Mouse (Mus musculus): ENCODE measurements at regions not wholly inside any gene's neighbourhood (a gene's known extent, or its start where the extent isn't known, plus 50 kb on each side); places are given as distances from the start of the nearest gene placed in this dataset.

DNA sequence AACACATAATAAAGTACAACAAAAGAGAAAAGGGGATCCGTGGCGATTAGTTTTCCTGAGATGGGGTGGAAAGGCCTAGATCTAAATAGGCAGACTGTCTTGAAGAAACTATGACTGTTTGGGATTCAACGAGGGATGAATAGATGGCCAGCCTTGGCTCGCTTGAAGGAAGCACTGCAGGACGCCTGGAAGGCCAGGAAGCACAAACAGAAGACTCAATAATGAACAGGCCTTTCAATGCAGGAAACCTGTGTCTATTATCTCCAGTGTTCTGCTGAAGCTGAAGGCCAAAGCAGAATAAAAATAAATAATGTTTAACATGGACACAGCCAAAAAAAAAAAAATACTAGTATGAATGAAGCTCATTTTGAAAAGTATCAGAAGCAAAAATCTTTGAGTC, 642.3 kb downstream of the Stpg2 start:
- no peak for TF ChIP-seq CTCF (IDR thresholded peaks at IDR 0.05)
- H3K27ac ChIP-seq, result no peak overlapping the region
- DNase-seq, result no peak
- intact Hi-C loops (cut with DNase I), result no loop called here
- H3K4me3 ChIP-seq, result no peak overlapping the region

DNA sequence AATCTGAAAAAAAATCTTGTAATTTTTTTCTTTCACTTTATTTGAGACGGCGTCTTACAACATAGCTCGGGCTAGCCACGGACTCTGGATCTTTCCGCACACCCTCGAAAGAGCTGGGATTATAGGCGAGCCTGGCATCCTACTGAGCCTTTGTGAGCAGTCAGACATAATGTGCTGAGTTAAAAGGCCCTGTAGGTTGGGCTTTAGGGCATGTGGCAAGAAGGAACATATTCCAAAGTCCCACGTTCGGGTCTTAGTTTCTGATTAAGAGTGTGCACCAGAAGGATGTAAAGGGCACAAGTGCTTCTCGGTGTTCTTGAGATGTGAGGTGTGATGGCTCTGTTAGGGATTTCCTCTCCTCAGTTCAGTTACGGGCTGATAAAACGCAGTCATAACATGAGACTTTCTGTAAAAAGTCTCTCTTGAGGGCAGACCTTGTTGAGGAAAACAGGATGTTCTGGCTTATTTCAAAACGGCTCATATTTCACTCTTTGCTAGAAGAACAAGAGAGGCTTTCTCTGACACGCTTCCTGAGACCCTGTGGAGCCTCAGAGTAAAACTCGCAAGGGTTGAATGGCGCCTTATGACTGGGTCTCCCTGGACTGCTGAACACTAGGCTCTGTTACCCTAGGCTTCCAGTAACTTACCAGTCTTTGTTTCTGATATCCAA, 654.6 kb downstream of the Stpg2 start:
- intact Hi-C loops (cut with DNase I), result no loop called here
- no peak for DNase-seq
- no peak for TF ChIP-seq CTCF (IDR thresholded peaks at IDR 0.05)
- Histone ChIP-seq H3K4me3 (peak overlapping the region; percentile 43), H3K27ac (no peak overlapping the region)

DNA sequence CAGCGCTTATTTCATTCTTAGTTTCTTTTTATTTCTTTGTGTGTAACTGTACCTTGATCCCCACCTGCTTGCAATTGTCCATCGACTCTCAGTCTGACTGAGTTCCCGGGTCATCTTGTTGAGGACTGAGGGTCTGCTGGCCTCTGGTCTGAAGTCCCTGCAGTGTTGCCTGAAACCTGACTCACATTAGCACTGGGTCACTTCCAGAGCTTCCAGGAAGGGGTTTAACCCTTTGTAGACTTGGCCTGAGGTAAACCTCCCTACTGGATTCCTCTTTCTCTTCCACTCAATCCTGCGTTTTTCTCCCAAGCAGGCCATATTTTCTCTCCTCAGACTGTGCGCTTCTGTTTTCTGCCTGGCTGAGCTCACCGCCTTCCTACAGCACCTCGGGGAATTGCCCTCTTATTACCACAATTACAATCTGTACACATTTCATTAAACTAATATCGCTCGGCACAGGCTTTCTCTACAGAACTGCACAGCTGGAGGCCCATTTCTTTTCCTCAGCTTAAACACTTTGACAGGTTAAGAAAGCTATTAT, 655.4 kb downstream of the Stpg2 start:
- TF ChIP-seq CTCF (IDR thresholded peaks at IDR 0.05), result no peak
- H3K4me3 ChIP-seq, result peak overlapping the region; percentile 43
- DNase-seq, result no peak
- intact Hi-C loops (cut with DNase I), result no loop called here
- H3K27ac ChIP-seq, result no peak overlapping the region

DNA sequence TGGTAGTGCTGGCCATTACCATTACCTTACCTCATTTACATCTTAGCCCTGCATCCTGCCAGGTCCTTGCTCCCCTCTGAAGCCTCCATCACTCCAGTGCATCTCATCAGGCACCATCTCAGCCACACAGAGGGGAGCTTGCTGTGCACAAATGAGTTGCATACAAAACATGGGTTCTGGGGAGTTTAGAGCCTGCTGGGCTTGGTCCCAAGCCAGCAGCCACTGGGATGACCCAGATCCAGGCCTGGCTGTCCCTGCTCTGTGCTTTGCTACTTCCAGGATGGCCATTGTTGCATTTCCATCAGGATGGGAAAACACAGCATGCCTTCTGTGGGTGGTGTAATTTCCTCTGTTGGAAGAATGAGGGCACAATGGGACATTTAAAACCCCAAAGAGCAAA, 660.8 kb downstream of the Stpg2 start:
- intact Hi-C loops (cut with DNase I), result no loop called here
- no peak for DNase-seq
- Histone ChIP-seq H3K4me3 (no peak overlapping the region), H3K27ac (no peak overlapping the region)
- TF ChIP-seq CTCF (IDR thresholded peaks at IDR 0.05), result no peak

DNA sequence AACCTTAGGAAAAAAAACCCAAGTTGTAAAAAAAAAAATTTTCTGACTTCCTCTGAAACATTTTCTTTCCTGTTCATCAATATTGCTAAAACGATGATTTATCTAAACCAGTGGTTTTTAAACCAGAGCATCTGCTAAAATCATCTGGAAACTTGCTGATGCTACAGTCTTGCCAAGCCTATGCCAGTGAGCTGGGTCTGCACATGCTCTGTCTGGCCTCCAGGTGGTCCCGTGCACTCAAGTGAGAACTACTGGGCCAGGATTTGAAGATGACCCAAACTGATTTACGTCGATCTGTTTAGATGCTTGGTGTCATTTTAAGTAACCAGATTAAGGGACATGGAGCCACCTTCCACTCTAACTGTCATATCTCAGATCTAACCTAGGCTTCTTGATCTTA, 661.5 kb downstream of the Stpg2 start:
- intact Hi-C loops (cut with DNase I), result no loop called here
- DNase-seq, result no peak
- no peak overlapping the region for H3K4me3 ChIP-seq
- TF ChIP-seq CTCF (IDR thresholded peaks at IDR 0.05), result no peak
- H3K27ac ChIP-seq, result no peak overlapping the region

DNA sequence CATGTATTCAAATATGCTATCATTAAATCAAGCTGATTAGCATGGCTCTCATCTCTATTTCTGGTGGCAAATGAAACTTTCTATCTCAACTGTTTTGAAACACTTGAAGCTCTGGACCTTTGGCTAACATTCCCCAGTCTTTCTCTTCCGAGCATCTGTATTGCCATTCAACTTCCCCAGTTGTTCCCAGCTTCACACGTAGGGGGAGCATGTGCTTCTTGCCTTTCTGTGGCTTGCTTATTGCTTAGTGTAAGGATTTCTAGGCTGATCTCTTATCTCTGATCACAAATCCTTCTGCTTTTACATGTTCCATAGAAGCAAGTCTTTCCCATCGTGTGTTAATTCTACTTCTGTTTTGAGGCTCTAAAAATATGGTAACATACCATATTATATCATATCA, 662.0 kb downstream of the Stpg2 start:
- no peak for TF ChIP-seq CTCF (IDR thresholded peaks at IDR 0.05)

DNA sequence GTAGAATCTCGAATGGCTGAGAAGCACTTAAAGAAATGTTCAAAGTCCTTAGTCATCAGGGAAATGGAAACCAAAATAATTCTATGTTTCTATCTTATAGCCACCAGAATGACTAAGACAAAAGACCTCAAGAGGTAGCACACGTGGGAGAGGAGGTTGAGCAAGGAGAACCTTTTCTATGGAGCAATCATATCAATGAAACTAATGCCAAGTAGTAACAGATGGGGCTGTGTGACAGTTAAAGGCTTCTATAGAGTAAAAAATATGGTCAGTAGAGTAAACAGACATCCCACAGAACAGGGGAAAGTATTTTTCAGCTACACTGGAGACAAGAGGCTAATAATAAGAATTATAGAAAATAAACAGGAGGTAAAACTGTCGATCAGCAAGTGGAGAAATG, 664.3 kb downstream of the Stpg2 start:
- Histone ChIP-seq H3K4me3 (no peak overlapping the region), H3K27ac (no peak overlapping the region)
- intact Hi-C loops (cut with DNase I), result no loop called here
- TF ChIP-seq CTCF (IDR thresholded peaks at IDR 0.05), result no peak
- DNase-seq, result no peak

More for the DNA sequence above, 662.0 kb downstream of the Stpg2 start:
- intact Hi-C loops (cut with DNase I), result no loop called here
- no peak for DNase-seq
- Histone ChIP-seq H3K4me3 (no peak overlapping the region), H3K27ac (no peak overlapping the region)

DNA sequence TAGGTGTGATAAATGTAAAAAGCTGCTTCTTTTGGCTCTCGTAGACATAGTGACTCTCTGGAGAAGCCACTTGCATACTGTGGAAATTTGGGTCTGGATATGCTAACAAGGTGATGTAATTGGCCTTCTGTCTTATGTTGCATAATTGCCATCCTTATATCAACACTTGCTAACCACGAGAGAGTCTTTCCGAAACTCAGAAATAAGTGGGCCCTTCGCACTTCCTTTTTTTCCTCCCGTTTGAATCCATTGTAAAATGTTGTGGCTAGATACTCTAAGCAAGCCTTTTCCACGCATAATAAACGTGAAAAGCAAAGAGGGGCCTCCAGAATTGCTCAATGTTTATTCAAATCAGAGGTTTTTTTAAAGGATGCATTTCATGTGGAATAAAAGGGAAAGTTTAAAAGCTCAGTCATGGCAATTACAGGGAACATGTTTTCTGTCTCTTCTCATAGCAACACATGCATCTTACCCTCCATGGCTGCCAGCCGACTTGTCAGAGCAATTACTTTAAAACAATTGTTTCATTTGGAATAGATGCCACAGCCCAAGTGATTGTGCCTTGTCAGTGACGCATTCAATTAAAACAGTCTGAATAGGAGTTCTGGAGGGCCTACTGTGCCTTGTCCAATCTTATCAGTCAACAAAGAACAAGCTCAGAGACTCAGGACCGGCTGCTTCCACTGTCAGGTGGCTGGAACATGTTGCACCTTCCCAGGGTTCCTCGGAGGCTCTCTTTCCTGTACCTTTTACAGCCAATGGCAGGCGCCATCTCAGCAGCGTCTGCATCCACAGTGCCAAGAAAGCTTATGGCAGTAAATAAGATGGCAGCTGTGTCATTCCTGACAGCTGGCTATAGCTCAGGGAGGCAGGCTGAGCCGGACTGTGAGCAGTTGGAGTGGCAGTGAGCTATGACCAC, 680.7 kb downstream of the Stpg2 start:
- no peak for DNase-seq
- Histone ChIP-seq H3K27ac (no peak overlapping the region), H3K4me3 (no peak overlapping the region)
- no peak for TF ChIP-seq CTCF (IDR thresholded peaks at IDR 0.05)
- intact Hi-C loops (cut with DNase I), result no loop called here

DNA sequence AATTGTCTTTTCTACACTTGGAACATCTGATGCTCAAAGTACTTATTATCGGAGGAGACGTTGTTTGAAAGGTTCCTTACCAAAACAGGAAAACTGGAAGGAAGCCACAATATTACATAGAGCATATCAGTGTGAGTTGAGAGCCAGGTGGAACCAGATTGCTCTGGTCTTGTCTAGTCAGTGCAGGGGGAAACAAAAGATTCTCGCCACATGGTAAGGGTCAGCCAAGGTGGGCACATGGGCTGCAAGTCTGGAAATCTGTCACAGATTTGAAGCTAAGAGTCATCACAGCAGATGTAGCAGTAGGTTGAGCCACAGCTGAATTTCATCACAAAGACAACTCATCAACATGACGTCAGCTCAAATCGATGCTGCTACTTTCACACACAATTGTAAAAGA, 681.8 kb downstream of the Stpg2 start:
- TF ChIP-seq CTCF (IDR thresholded peaks at IDR 0.05), result no peak

DNA sequence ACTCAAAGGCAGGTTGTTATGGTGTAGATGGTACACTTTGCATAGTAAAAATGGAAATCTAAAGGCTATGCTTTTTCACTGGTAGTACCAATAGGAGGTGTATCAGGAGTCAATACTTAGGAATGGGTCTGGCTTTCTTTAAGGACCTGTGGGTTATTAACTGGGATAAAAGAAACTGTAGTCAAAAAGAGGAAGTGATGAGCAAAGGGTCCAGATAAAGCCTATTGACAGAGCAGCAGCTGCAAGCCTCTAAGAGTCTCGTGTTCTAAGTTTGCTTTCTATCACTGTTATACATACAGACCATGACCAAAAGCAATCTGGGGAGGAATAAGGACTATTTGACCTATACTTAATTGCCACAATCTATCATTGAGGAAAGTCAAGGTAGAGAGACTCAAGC, 683.0 kb downstream of the Stpg2 start:
- intact Hi-C loops (cut with DNase I), result no loop called here
- H3K4me3 ChIP-seq, result no peak overlapping the region
- DNase-seq, result no peak
- TF ChIP-seq CTCF (IDR thresholded peaks at IDR 0.05), result no peak
- no peak overlapping the region for H3K27ac ChIP-seq

More for the DNA sequence above, 681.8 kb downstream of the Stpg2 start:
- no peak for DNase-seq
- intact Hi-C loops (cut with DNase I), result no loop called here
- Histone ChIP-seq H3K27ac (no peak overlapping the region), H3K4me3 (no peak overlapping the region)

DNA sequence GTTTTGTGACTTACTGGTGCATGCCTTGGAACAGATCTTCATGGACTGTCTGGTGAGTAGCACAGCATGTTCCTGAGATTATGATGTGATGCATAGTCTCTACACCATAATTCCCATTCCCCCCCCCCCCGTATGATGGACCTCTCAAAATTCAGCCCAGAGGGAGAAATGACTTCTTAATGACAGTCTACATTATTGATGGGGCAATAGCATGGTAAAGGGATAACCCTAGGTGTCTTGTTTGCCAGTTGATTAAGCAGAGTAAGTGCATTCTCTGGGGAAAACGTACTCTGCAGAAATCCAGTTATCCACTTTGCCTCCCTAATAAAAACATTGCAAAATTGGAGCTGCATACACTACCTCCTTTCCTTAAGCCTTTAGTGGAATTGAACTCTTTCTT, 684.7 kb downstream of the Stpg2 start:
- no peak for TF ChIP-seq CTCF (IDR thresholded peaks at IDR 0.05)
- H3K27ac ChIP-seq, result no peak overlapping the region
- no peak for DNase-seq
- intact Hi-C loops (cut with DNase I), result no loop called here
- no peak overlapping the region for H3K4me3 ChIP-seq

DNA sequence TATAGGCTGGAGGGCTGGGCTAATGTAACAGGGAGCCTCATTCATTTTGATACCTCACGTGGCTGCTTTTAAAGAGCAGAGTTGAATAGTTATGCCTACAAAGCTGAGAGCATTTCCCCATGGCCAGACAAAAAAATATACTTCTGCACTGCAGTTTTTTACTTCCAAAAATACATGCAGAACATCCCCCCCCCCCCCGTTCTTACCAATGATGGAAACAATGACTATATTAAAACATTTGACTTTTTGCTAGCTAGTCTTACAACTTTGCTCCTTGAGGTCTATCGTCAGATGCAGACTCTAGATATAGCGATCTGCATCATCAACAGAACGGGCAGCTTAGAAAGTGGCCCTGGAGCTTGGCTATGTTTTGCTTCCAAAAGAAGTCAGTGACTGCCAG, 692.4 kb downstream of the Stpg2 start:
- no peak overlapping the region for H3K27ac ChIP-seq
- DNase-seq, result no peak
- H3K4me3 ChIP-seq, result no peak overlapping the region
- intact Hi-C loops (cut with DNase I), result no loop called here
- no peak for TF ChIP-seq CTCF (IDR thresholded peaks at IDR 0.05)

DNA sequence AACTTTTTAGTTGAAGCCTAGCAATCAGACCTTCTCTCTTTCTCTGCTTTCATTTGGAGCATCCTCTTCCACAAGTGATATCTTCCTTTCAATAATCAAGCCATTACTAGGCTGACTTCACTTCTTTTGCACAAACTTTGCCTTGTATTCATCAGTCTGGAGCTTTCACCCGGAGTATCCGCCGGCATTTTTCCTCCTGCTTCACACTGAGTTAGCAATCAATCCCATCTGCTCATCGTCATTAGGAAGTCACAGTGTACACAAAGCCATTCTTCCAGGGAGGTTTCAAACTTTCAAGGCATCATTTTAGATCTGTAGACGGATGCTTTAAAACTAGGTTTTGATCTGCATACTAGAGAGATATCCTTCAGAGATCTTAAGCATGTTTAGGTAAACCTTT, 693.7 kb downstream of the Stpg2 start:
- intact Hi-C loops (cut with DNase I), result no loop called here
- TF ChIP-seq CTCF (IDR thresholded peaks at IDR 0.05), result no peak
- H3K4me3 ChIP-seq, result no peak overlapping the region
- no peak for DNase-seq
- no peak overlapping the region for H3K27ac ChIP-seq

All from gastrocnemius, adult 2 months (tissue).